Mouse (Mus musculus) heart, adult 8-10 months (tissue): Measurements from ENCODE around the gene Gja8. TPM values are rescaled to one million over a fixed set of nuclear protein-coding genes. Genes with fewer than 3 reads are reported as not detected.

Source experiments
- DNase-seq: peaks from one replicate; pipeline ENCODE4 v3.0.0; 2022; ENCODE audit warnings: low spot score
- total RNA-seq, 4 experiments: library from RNA; stranded (reverse); gene quantifications; 2 replicates each; pipeline ENCODE4 v1.2.4; 2022

Gja8 gene
- under 1 TPM in 1 of 4 experiments, not detected in 3; 0.03 TPM for total RNA-seq

DNA sequence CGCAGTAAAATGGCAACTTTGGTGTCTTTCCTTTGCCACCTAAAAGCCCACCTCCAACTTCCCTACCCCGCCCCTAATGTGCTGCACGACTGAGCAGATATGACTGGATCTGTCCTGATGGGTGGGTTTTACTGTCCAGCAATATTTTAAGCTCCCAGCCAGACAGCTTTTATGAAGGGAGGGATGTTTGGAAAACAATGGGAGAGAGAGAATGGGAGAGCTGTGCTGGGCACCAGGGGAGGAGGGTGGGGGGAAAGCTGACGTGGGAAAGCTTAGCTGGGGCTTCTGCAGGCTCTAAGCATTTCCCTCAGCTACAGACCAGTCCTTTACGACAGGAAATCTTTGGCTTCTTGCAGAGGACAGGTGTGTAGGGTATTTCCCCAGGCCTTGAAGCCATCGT is at the start of gene Gja8:
Gene Gja8, minus strand, starts transcription at position 101 of the 400 bp plus-strand sequence.
- no peak for DNase-seq

- no peak for DNase-seq
Observed at GRCm38 (mm10) chr3:96974467-96974866, 48.6 kb upstream of the Gja8 start.

- DNase-seq = no peak
Observed at GRCm38 (mm10) chr3:96970986-96971385, 45.2 kb upstream of the Gja8 start.

DNA sequence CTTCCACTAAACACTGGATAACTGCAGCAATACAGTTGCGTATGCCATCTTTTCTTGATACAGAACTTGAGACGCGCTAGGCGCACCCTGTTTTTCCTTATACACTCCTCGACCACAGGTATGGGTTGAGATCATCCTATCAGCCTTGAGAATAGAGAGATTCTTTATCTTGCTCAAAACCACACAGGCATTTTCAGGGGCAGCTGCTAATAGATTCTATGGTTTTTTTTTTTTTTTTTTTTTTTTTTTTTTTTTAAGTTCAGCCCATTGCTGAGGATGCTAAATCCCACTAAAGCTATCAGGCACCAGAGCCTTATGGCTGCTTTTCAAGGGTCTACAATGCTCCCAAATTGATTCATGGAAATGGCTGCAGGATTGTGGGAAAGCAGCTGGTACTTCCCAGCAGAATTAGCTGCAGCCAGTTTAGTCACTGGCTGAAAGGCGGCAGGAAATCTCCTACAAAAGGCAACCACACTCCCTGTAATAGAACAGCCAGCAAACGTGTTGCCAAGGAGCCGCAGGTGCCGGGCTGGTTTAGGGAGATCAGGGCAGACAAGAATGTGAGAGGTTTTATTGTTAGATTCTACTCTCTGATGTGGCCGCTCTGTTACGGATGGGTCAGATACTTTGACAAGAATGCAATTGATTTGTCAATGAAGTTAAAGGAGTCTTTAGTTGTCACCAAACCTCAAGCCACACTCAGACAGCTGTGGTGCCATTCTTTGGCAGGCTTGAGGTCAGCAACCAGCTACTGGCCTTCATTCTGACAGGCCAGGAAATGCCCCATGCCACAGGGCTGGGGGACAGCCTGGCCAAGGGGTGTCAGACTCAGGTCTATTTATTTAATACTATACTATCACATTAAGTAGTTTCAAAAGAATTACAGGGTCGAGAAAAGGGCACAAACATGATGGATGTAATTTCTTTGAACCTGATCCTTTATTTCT is 37.5 kb upstream of the Gja8 start:
- no peak for DNase-seq

- no peak for DNase-seq
Observed at GRCm38 (mm10) chr3:96960597-96960996, 34.8 kb upstream of the Gja8 start.

GRCm38 (mm10) chr3:96953489-96954233 is 27.8 kb upstream of the Gja8 start:
- DNase-seq = peak; percentile 13

- DNase-seq = no peak
Observed at GRCm38 (mm10) chr3:96942706-96943105, 16.9 kb upstream of the Gja8 start.

- peak; percentile 81 for DNase-seq
Observed at GRCm38 (mm10) chr3:96938738-96939137, 12.9 kb upstream of the Gja8 start.

- DNase-seq = no peak
Observed at GRCm38 (mm10) chr3:96937606-96938005, 11.8 kb upstream of the Gja8 start.

DNA sequence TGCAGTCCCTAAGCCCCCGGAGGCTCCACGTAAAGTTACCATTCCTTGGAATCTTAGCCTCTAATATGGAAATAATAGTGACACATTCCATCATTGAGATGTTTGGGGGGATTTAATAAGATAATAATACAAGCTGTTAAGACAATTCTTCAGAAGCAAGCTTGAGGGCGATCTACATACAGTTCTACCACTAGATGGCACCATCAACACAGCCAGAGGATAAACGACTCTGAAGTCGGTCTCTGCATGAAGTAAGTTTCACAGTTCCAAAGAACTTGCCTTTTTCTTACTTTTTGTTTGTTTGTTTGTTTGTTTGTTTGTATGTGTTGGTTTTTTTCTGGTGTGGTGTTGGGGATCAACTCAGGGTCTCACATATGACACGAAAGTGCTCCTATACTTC is 10.4 kb upstream of the Gja8 start:
- peak; percentile 21 for DNase-seq

- DNase-seq = no peak
Observed at GRCm38 (mm10) chr3:96931261-96931681, 5.5 kb upstream of the Gja8 start.

DNA sequence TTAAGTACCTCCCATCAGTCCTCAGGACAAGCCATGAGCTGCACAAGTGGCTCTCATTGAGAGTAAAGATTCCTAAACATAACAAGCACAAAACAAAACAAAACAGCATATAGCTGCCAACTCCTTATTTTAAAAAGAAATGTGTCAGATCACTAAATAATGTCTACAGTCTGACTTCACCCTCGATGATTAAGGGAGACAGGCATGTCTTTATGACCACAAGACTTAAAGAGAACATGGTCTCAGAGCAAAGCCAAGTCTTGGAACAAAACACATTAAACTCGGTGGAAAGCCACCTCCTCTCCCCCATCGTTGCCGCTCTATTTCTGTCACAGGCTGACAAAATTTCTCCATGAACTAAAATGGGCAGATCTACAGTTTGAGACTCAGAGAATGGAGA is 1.2 kb downstream of the Gja8 start:
- no peak for DNase-seq

- no peak for DNase-seq
Observed at GRCm38 (mm10) chr3:96920991-96921390, 4.8 kb downstream of the Gja8 start.

GRCm38 (mm10) chr3:96905592-96905991 is 20.2 kb downstream of the Gja8 start:
- DNase-seq = no peak

- DNase-seq = peak; percentile 90
Observed at GRCm38 (mm10) chr3:96904851-96905541, 20.8 kb downstream of the Gja8 start, which contains the start of gene Gpr89. Gene Gpr89, minus strand, starts transcription at chr3:96905346.

DNA sequence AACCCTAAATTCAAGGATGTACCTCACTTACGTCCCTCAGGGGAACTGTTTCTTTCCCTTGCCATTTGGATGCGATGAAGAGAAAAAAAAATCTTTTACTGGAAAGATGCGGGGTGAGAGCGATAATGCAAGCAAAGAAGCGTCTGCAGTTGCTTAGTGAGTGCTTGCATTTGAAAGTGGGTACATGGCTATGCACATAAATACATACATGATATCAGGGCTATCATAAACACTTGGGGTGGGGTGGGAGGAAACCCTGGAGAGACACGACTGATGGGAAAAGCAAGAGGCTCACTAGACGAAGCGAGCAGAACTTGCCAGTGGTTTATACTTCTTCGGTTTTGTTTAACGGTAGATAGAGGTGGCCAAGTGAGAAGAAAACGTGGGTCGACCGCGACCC is 21.4 kb downstream of the Gja8 start, which contains the start of gene Gja5:
Gene Gja5, plus strand, starts transcription at position 301 of the 400 bp plus-strand sequence.
- no peak for DNase-seq

DNA sequence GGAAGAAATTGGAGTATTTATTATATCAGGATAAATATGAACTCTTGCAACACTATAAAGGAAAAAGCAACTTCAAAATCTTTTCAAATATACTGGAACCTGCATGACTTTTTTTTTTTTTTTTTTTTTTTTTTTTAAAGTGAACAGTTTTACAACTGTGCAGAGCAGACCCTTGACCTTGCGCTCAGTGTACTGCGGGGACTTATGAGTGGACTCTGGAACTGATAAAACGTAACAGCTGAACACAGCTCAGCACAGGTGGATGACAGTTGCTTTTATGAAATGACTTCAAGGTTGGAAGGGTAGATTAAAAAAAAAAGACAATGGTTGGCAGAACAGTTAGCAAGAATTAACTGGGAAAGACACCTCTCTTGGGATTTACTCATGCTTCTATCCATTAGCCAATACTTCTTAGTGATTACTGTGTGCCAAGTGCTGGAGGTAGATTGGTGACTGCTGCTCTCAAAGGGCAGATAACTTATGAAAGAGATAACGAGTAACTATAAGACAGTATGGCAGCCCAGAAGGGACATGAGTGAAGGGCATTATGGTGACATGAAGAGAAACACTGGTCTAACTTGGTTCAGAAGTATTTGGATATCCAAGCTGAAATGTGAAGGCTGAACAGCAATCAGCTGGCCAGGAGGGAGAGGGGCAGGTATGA is 23.4 kb downstream of the Gja8 start:
- no peak for DNase-seq

- no peak for DNase-seq
Observed at GRCm38 (mm10) chr3:96883690-96884089, 42.1 kb downstream of the Gja8 start.

GRCm38 (mm10) chr3:96882061-96882849 is 43.6 kb downstream of the Gja8 start:
- DNase-seq = no peak

DNA sequence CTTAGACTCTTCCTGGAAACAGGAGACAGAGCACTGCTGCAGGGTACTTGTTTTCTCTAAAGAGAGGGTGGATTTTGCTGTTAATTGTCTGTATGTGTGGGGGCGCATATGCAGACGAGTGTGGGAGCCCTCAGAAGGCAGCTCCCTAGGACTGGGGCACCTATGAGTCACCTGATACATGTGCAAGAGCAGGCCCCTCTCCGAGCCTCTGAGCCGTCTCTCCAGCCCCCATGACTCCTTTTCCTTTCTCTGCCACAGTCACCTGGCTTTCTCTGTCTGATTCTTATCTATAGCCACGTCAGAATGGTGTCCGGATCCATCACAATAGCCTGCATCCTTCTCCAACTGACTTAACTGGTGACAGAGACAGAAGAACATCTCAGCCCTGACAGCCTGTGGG is 44.3 kb downstream of the Gja8 start:
- DNase-seq = no peak
